Mouse (Mus musculus) adrenal gland, postnatal 25 days (tissue): ENCODE data around the gene Fyn. TPM values are rescaled to one million over a fixed set of nuclear protein-coding genes. Genes with fewer than 3 reads are reported as not detected.

Experiments used
- DNase-seq: peaks from one replicate; pipeline ENCODE4 v3.0.0; 2021; ENCODE audit warnings: mixed read lengths
- total RNA-seq: library from RNA; stranded (reverse); gene quantifications from 2 replicates; pipeline ENCODE4 v1.2.3, GENCODE M21; 2021

Fyn gene
- total RNA-seq, 1 experiment from 2014 or later: 47.7 TPM

GRCm38 (mm10) chr10:39472923-39473322 is 104.3 kb downstream of the Fyn start:
- DNase-seq: no peak

- DNase-seq: no peak
These were observed 110.7 kb downstream of the Fyn start for GRCm38 (mm10) chr10:39479361-39479760.

- no peak for DNase-seq
These were observed 115.7 kb downstream of the Fyn start for GRCm38 (mm10) chr10:39484382-39484826.

GRCm38 (mm10) chr10:39484892-39485291 is 116.2 kb downstream of the Fyn start:
- no peak for DNase-seq

- DNase-seq: no peak
These were observed 117.3 kb downstream of the Fyn start for GRCm38 (mm10) chr10:39485939-39486338.

GRCm38 (mm10) chr10:39486501-39487450 is 118.1 kb downstream of the Fyn start:
- DNase-seq: no peak

- DNase-seq: no peak
These were observed 119.2 kb downstream of the Fyn start for GRCm38 (mm10) chr10:39487740-39488415.

- DNase-seq: no peak
These were observed 119.9 kb downstream of the Fyn start for GRCm38 (mm10) chr10:39488542-39488941.

- DNase-seq: no peak
These were observed 120.3 kb downstream of the Fyn start for GRCm38 (mm10) chr10:39488956-39489355.

- DNase-seq: no peak
These were observed 121.9 kb downstream of the Fyn start for GRCm38 (mm10) chr10:39490349-39491121.

- DNase-seq: no peak
These were observed 123.5 kb downstream of the Fyn start for GRCm38 (mm10) chr10:39492146-39492545.

GRCm38 (mm10) chr10:39493007-39493406 is 124.4 kb downstream of the Fyn start:
- no peak for DNase-seq

- DNase-seq: no peak
These were observed 130.0 kb downstream of the Fyn start for GRCm38 (mm10) chr10:39498641-39499040.

GRCm38 (mm10) chr10:39501571-39501970 is 132.9 kb downstream of the Fyn start:
- DNase-seq: no peak

GRCm38 (mm10) chr10:39501977-39502706 is 133.5 kb downstream of the Fyn start:
- peak; percentile 79 for DNase-seq

GRCm38 (mm10) chr10:39503331-39503730 is 134.7 kb downstream of the Fyn start:
- no peak for DNase-seq

GRCm38 (mm10) chr10:39505007-39505406 is 136.4 kb downstream of the Fyn start:
- DNase-seq: no peak

GRCm38 (mm10) chr10:39505621-39506020 is 137.0 kb downstream of the Fyn start:
- DNase-seq: no peak

- DNase-seq: peak; percentile 12
These were observed 137.7 kb downstream of the Fyn start for GRCm38 (mm10) chr10:39506353-39506752.

- peak; percentile 69 for DNase-seq
These were observed 138.2 kb downstream of the Fyn start for GRCm38 (mm10) chr10:39506831-39507230.

- no peak for DNase-seq
These were observed 140.1 kb downstream of the Fyn start for GRCm38 (mm10) chr10:39508801-39509200.

GRCm38 (mm10) chr10:39509937-39510336 is 141.3 kb downstream of the Fyn start:
- DNase-seq: no peak
